Mouse (Mus musculus) cerebellum, adult 8-10 months (tissue): ENCODE data around the gene Ctns.

Experiments
- DNase-seq: peaks from one replicate; pipeline ENCODE4 v3.0.0; 2022

The Ctns gene

DNA sequence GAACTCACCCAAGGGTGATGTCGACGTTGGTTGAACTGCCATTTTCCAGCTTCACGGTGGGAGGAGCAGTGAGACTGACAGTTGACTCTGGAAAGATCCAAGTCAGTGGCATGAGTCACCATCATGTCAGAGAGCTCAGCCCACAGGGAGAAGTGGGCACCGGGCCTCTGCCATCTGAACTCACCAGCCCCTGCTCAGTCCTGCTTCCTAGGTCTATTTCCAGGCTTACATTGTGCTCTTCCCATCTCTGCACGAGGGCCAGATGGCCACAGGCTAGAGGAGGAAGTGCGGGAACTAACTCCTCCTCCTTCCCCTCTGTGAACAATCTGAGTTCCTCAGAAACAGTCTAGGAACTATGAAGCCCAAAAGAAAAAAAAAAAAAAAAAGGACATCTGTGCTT is 5.8 kb downstream of the Ctns start:
- DNase-seq, result peak; percentile 60

GRCm38 (mm10) chr11:73187231-73187630 is 11.6 kb downstream of the Ctns start:
- DNase-seq, result no peak

- no peak for DNase-seq
These were observed 12.8 kb downstream of the Ctns start for GRCm38 (mm10) chr11:73185872-73186615.

DNA sequence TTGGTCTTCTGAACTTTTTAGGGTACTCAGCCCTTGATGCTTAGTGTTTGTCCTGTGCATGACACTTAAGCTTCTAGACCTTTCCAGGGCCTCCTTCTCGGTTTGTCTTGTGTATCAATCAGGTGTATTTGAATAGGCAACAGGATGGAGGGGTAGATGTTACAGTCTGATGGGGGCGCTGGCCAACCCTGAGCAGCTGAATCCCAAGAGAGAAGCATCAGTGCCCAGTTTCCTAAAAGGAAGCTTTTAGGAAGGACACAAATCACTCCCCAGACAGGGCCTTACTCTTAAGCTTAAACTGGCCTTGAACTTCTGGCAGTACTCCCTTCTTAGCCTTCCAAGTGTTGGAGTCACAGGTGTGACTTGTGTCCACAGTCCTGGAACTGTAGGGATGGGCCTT is 20.9 kb downstream of the Ctns start:
- no peak for DNase-seq

GRCm38 (mm10) chr11:73177509-73177875 is 21.4 kb downstream of the Ctns start:
- no peak for DNase-seq

DNA sequence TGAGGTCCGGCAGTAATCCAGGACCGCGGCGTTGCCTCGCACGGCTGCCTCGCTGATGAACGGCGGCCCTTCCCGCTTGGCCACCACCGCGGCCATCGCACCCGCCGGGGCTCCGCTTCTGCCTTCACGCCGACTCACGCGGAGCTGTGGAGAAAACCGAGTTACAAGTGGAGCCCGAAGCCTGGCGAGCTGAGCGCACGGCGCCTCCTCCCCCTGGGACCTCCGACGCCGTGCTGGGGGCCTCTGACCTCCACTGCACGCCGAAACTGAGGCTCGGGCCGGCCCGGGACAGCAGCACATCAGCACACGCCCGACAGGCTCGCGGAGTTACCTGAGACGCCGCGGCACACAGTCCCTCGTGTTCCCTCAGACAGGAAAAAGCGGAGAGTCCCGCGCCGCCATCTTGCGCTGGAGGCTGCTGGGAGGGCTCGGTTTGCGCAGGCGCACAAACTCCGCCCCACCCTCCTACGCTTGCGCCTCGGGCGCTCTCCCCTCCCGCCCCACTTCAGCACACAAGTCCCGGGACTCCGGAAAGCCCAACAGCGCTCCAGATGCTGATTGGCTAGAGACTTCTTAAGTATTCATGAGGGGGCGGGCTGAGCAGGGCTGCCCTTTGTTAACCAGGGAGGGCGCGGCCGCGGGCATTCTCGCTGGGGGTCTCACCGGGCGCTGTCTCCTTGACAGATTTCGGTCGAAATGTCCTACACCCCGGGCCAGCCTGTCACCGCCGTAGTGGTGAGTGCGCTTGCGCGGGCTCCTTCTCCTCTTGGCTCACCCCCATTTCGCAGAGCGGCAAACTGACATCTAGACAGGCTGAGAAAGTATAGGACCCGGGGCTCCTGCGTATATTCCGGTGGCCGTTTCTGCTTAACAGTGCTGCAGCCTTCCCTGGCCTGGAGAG is 22.0 kb downstream of the Ctns start, which contains the start of the genes Emc6 and Tax1bp3:
Emc6 (minus strand) TSS at position 430 of the 901 bp plus-strand sequence.
Tax1bp3 (plus strand) TSS at position 476 of the 901 bp plus-strand sequence.
- peak; percentile 94 for DNase-seq

- no peak for DNase-seq
These were observed 22.7 kb downstream of the Ctns start for GRCm38 (mm10) chr11:73176186-73176585.

- DNase-seq, result no peak
These were observed 23.2 kb downstream of the Ctns start for GRCm38 (mm10) chr11:73175612-73176011.

- no peak for DNase-seq
These were observed 26.7 kb downstream of the Ctns start for GRCm38 (mm10) chr11:73172186-73172585.

DNA sequence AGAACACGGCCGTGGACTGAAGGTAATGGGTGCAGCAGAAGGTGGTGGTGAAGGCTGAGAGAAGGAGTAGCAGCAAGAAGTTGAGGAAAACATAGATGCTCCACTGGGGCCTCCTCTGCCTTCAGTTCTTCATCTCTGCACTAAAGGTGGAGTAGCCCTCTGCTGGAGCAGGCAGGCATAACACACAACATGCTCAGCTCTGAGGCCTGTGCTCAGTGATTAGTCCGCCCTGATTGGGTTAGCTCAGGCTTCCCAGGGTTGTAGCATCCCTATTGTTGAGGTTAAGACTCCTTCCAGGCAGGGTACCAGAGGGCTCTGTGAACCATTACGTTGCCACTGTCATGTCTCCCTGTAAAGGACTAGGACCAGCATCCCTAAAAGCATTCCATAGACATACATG is 29.6 kb downstream of the Ctns start:
- no peak for DNase-seq

DNA sequence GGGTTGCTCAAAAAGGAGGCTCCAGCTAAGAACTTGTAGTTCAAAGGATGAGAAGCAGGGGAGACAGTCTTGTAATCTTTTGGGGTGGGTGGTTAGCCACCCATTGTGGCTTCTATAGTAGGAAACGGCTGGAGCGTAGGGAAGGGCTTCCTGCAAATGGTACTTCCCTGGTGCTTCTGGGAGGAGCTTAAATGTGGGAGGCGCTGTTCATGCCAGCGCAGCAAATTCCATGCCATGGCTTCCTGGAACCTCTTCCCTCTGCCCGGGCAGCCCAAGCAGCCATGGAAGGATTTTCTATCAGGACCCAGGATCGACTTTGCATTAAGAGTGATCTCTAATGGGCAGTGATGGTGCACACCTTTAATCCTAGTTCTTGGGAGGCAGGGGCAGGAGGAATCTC is 30.3 kb downstream of the Ctns start:
- DNase-seq, result no peak

DNA sequence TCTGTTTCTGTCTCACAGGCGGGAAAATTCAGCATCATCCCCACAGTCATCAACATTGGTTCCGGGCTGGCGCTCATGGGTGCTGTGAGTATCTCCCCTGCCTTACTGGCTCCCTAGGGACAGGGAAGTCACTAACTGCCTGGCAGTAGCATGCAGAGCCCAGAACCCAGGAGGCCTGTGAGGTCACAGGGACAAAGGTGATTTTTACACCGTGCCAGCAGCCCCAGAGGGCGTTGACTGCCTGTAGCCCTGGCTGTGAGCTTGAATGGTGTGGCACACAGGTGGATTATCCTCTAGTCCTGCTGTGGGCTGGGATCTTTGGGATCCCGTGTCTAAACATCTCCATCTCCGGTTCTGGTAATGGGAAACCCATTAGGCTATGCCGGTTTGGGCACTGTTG is 30.8 kb downstream of the Ctns start:
- no peak for DNase-seq

DNA sequence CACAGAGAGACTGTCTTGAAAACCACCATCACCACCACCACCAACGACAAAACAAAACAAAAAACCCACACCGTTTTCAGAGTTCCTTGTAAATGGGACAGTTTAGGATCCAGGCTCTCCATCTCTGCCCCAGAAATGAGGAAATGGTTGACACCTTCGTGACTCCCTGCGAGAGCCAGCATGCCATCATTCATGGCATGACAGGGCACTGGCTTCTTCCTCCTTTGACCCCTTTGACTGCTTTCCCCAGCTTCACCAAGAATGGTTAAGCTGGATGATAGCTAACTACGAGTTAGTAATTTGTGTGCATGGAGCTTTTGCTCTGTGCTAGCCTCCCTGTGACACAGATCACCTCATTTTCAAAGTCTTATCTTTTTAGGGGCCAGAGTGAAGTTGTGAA is 36.6 kb downstream of the Ctns start:
- no peak for DNase-seq

GRCm38 (mm10) chr11:73161616-73162015 is 37.2 kb downstream of the Ctns start:
- no peak for DNase-seq

DNA sequence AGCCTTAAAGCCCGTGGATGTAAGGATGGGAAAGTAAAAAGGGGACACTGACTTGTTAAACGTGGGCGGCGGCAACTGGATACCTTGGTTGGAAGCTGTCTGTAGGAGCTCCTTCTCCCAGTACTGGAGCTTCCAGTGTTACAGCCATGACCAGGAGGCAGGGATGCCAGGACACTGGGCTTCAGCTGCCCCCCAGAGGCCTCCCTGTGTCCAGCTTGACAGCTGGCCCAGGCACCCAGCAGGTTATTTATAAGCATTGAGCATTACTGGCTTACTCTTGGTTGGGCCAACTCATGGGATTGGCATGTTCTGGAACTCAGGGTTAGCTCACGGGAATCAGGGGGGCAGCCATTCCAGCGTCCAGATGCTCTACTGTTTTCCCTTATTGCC is 38.0 kb downstream of the Ctns start:
- no peak for DNase-seq

GRCm38 (mm10) chr11:73159957-73160810 is 38.7 kb downstream of the Ctns start, which contains the start of gene P2rx5:
P2rx5 (plus strand) TSS chr11:73160421.
- DNase-seq, result no peak

DNA sequence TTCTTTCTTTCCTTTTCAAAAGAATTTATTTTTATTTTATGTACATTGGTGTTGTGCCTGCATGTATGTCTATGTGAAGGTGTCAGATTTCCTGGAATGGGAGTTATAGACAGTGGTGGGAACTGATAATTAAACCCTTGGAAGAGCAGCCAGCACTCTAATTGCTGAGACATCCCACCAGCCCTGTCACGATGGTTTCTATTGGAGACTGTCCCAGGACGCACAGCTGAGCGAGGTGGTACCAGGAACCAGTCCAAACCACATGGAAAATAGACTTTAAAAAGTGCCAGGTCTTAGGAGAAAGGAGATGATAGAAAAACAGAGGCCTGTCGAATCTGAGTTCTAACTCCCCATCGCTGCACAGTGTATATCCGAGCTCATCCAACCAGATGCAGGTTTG is 43.8 kb downstream of the Ctns start:
- DNase-seq, result no peak

DNA sequence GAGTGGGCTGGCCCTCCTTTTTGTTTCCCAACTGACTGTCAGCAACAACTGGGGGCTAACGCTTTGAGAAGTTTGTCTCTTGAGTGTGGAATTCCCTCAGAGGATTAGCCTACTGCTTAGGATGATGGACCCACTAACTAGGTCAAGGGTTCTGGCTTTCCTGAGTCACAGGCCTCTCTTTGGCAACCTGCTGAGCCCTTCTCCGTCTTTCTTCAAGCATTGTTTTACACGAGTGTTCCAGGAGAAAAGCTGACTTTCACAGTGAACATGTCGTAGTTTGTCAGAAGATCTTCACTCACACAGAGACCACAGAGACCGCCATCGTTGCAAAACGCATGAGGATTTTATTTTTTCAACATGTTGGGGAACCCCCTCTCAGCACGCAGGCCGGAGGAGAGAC is 50.6 kb downstream of the Ctns start:
- no peak for DNase-seq

DNA sequence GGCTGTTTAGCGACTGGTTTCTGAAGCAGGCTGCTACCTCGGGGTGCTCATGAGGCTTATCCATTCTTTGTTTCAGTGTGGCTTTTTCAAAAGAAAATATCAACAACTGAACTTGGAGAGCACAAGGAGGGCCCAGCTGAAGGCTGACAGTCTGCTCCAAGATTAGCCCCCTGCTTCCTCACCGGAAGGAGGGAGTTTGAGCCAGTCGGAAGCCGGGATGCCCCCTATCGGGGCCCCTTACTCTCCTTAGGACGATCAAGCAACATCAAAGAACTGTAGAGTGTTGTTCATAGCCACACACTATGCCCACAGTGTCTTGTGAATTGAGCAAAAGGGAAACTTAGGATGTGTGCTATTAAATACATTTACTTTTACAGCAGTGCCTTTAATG is 51.9 kb downstream of the Ctns start:
- DNase-seq, result no peak

- no peak for DNase-seq
These were observed 52.5 kb downstream of the Ctns start for GRCm38 (mm10) chr11:73146026-73146974.

DNA sequence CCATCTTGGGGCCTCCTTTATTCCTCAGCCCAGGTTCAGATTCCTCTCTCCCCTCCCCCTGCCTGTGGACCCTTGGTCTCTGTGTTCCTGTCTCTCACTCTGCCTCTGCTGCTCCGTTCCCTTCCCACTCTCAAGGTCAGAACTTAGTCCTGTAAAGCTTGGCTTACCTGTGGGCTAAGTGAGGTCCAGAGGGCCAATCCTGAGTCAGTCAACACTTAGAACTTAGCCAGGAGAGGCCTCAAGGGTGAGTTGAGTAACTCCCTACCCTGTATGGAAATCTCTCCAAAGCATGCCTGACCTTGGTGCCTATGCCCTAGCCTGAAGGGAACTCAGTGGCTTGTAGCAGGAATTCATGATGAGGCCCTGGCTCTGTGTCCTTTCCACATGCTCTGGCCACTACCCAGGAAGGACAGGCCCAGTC is 54.6 kb downstream of the Ctns start:
- no peak for DNase-seq
